In the genomic region with DNA sequence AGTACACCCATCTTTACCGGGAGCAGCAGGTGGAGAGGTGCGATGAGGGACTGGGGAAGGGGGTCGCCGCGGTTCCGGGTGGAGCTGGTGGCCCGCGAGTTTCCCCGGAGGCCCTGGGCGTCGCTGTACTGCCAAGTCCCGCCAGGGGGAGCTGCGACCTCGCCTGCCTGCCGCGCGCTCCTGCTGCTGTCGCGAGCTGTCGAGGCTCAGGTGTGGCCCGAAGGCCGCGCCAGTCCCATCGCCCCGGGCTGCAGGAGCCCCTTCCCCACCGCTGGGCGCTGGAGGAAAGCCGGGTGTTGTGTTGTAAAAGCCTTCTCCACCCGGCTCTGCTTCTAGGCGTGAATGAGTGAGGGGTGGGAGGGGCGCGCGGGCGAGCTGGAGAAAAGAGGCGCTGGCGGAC, we compare ENCODE assay signal across 8 mouse cellular contexts. TPM values are rescaled to one million over a fixed set of nuclear protein-coding genes. Genes with fewer than 3 reads are reported as not detected.
DNase-seq lines count a peak whose midpoint lies in the region; ATAC-seq and TF ChIP-seq lines count a peak whose summit lies in the region.

No protein-coding gene starts in this region.

- peak overlapping the region; percentile 19 for H3K4me2 ChIP-seq in embryonic facial prominence, embryonic 11.5 days (ENCODE audit: low read depth, low read length)
- peak overlapping the region; percentile 69 for H3K4me2 ChIP-seq in heart, embryonic 14.5 days (ENCODE audit: low read length)
- peak overlapping the region; percentile 56 for H3K4me2 ChIP-seq in kidney, postnatal 0 days (ENCODE audit: low read length)
- peak overlapping the region; percentile 69 for H3K4me2 ChIP-seq in lung, embryonic 15.5 days
- peak overlapping the region; percentile 64 for H3K4me2 ChIP-seq in neural tube, embryonic 15.5 days

- no peaks in the 10 kb centered on the region for H3K9me3 ChIP-seq in embryonic facial prominence, embryonic 11.5 days (replicated peaks; ENCODE audit: control insufficient read depth, low read length)
- H3K9me3 ChIP-seq in heart, embryonic 14.5 days (ENCODE audit: control insufficient read depth, low read length) = no peaks in the 10 kb centered on the region
- H3K9me3 ChIP-seq in kidney, postnatal 0 days (replicated peaks; ENCODE audit: low read length) = no peaks in the 10 kb centered on the region
- no peaks in the 10 kb centered on the region for H3K9me3 ChIP-seq in lung, embryonic 15.5 days
- H3K9me3 ChIP-seq in neural tube, embryonic 15.5 days (replicated peaks) = no peaks in the 10 kb centered on the region

- TF ChIP-seq CTCF in kidney, postnatal 0 days (IDR thresholded peaks at IDR 0.05; ENCODE audit: low read depth) = peak; percentile 88

- no peak overlapping the region for H3K9ac ChIP-seq in embryonic facial prominence, embryonic 11.5 days (replicated peaks; ENCODE audit: low read length)
- no peak overlapping the region for H3K9ac ChIP-seq in heart, embryonic 14.5 days (ENCODE audit: low read length)
- no peak overlapping the region for H3K9ac ChIP-seq in kidney, postnatal 0 days (ENCODE audit: low read depth, low read length)
- H3K9ac ChIP-seq in lung, embryonic 15.5 days = no peak overlapping the region
- no peak overlapping the region for H3K9ac ChIP-seq in neural tube, embryonic 15.5 days (replicated peaks)

- H3K4me3 ChIP-seq in embryonic facial prominence, embryonic 11.5 days (ENCODE audit: low read depth, low read length) = peak overlapping the region; percentile 9; the same call in 1 of the 2 replicates
- H3K4me3 ChIP-seq in heart, embryonic 14.5 days (ENCODE audit: control insufficient read depth in 1 of 2, insufficient read depth in 1 of 2, low read depth in 1 of 2, low read length in 2 of 2) = peak overlapping the region; percentile 37 to 41
- H3K4me3 ChIP-seq in kidney, postnatal 0 days (replicated peaks; ENCODE audit: low read depth, low read length) = peak overlapping the region; percentile 29
- peak overlapping the region; percentile 31 for H3K4me3 ChIP-seq in lung, embryonic 15.5 days
- H3K4me3 ChIP-seq in neural tube, embryonic 15.5 days (replicated peaks) = peak overlapping the region; percentile 37

- no peaks in the 10 kb centered on the region; the same call in 1 of the 2 replicates for H3K4me1 ChIP-seq in embryonic facial prominence, embryonic 11.5 days (ENCODE audit: control insufficient read depth, insufficient read depth, low read length)
- peaks cover 0 to 12% of the 10 kb centered on the region in 2 experiments; a peak in 2 of 4 replicates for H3K4me1 ChIP-seq in heart, embryonic 14.5 days (ENCODE audit: control insufficient read depth in 2 of 2, insufficient read depth in 2 of 2, low read length in 2 of 2)
- H3K4me1 ChIP-seq in kidney, postnatal 0 days (replicated peaks; ENCODE audit: insufficient read depth, low read length) = no peaks in the 10 kb centered on the region
- peaks cover 23% of the 10 kb centered on the region for H3K4me1 ChIP-seq in lung, embryonic 15.5 days
- H3K4me1 ChIP-seq in neural tube, embryonic 15.5 days = peaks cover 25% of the 10 kb centered on the region

- peak; percentile 78 to 83 for DNase-seq in CD8-positive naive resting alpha-beta T cell, adult 2 months (ENCODE audit: low read depth in 2 of 2, low spot score in 2 of 2)
- peak; percentile 77 for DNase-seq in adrenal gland, adult 2 months
- DNase-seq in embryonic facial prominence, embryonic 11.5 days (ENCODE audit: low spot score) = peak; percentile 85
- peak; percentile 71 for DNase-seq in kidney, postnatal 0 days (ENCODE audit: low spot score)
- DNase-seq in thymus, postnatal 25 days = peak; percentile 82

- no peak overlapping the region for H3K27ac ChIP-seq in embryonic facial prominence, embryonic 11.5 days (replicated peaks; ENCODE audit: low read depth, low read length)
- no peak overlapping the region for H3K27ac ChIP-seq in heart, embryonic 14.5 days (replicated peaks in 1 of 2; ENCODE audit: control insufficient read depth in 1 of 2, insufficient read depth in 1 of 2, low read depth in 2 of 2, low read length in 2 of 2)
- no peak overlapping the region for H3K27ac ChIP-seq in kidney, postnatal 0 days
- H3K27ac ChIP-seq in lung, embryonic 15.5 days = no peak overlapping the region
- H3K27ac ChIP-seq in neural tube, embryonic 15.5 days (replicated peaks) = no peak overlapping the region

- H3K27me3 ChIP-seq in embryonic facial prominence, embryonic 11.5 days (ENCODE audit: control insufficient read depth, insufficient read depth, low read length) = peaks cover 41% of the 10 kb centered on the region
- peaks cover 62% of the 10 kb centered on the region for H3K27me3 ChIP-seq in heart, embryonic 14.5 days (ENCODE audit: control insufficient read depth, insufficient read depth, low read length)
- H3K27me3 ChIP-seq in kidney, postnatal 0 days (ENCODE audit: insufficient read depth, low read length) = peaks cover 49% of the 10 kb centered on the region
- H3K27me3 ChIP-seq in lung, embryonic 15.5 days = peaks cover 63% of the 10 kb centered on the region
- peaks cover 69% of the 10 kb centered on the region for H3K27me3 ChIP-seq in neural tube, embryonic 15.5 days (replicated peaks)

- WGBS in embryonic facial prominence, embryonic 11.5 days = under 1% methylated on average over 35 of the region's 36 CpGs
- WGBS in heart, embryonic 14.5 days = under 1% methylated on average over 34 of the region's 36 CpGs
- WGBS in kidney, postnatal 0 days = under 1% methylated on average over 36 of the region's 36 CpGs
- WGBS in lung, embryonic 15.5 days = 0% methylated on average over 35 of the region's 36 CpGs
- under 1% methylated on average over 36 of the region's 36 CpGs for WGBS in neural tube, embryonic 15.5 days

- peak; percentile 73 for ATAC-seq in embryonic facial prominence, embryonic 11.5 days (replicated peaks; ENCODE audit: insufficient number of reproducible peaks, low FRiP score, low TSS enrichment, low read depth)
- ATAC-seq in heart, embryonic 14.5 days (ENCODE audit: insufficient number of reproducible peaks, insufficient read depth, low FRiP score, low read depth) = no peak
- ATAC-seq in kidney, postnatal 0 days (replicated peaks; ENCODE audit: low FRiP score, low read depth) = peak; percentile 64; the same call in 1 of the 2 replicates
- peak; percentile 67 for ATAC-seq in lung, embryonic 15.5 days (ENCODE audit: borderline replicate concordance, extremely low read depth, low FRiP score, low TSS enrichment)
- ATAC-seq in neural tube, embryonic 15.5 days (ENCODE audit: low FRiP score) = peak; percentile 82

- no peaks in the 10 kb centered on the region for H3K36me3 ChIP-seq in embryonic facial prominence, embryonic 11.5 days (replicated peaks; ENCODE audit: control insufficient read depth, insufficient read depth, low read depth, low read length)
- H3K36me3 ChIP-seq in heart, embryonic 14.5 days (ENCODE audit: control insufficient read depth, insufficient read depth, low read length) = no peaks in the 10 kb centered on the region
- no peaks in the 10 kb centered on the region for H3K36me3 ChIP-seq in kidney, postnatal 0 days (ENCODE audit: insufficient read depth, low read length)
- no peaks in the 10 kb centered on the region for H3K36me3 ChIP-seq in lung, embryonic 15.5 days
- no peaks in the 10 kb centered on the region for H3K36me3 ChIP-seq in neural tube, embryonic 15.5 days

RNA-seq across cellular contexts. Expression of gene Neurog2, which starts 7.6 kb away (rescaled TPM):
- not detected for total RNA-seq in adrenal gland, adult 2 months (2021)
- polyA plus RNA-seq in adrenal gland, adult 2 months (2012; rRNA removed) = not detected in 2 replicates
- polyA plus RNA-seq in embryonic facial prominence, embryonic 11.5 days (2014; fragmentation: Nextera tagmentation; extraction: Ambion mirVana) = 3.5 and 9.5 TPM in 2 replicates
- not detected in 2 replicates for polyA plus RNA-seq in heart, embryonic 14.5 days (2014; fragmentation: Nextera tagmentation; extraction: Ambion mirVana)
- polyA plus RNA-seq in kidney, postnatal 0 days (2015; fragmentation: Nextera tagmentation; extraction: Ambion mirVana) = not detected in 2 replicates
- polyA plus RNA-seq in lung, embryonic 15.5 days (2015; fragmentation: Nextera tagmentation; extraction: Ambion mirVana) = not detected in 2 replicates
- 1.8 and 2.8 TPM in 2 replicates for polyA plus RNA-seq in neural tube, embryonic 15.5 days (2015; fragmentation: Nextera tagmentation; extraction: Ambion mirVana)

Comparison
In these comparisons a context has a peak if more than half of its experiments do, and no peak if none do; other contexts are left out.
1. H3K4me2 ChIP-seq: peak in every context shown above with its lines; median percentile 69 in heart, embryonic 14.5 days; 69 in lung, embryonic 15.5 days; 64 in neural tube, embryonic 15.5 days; 56 in kidney, postnatal 0 days; 19 in embryonic facial prominence, embryonic 11.5 days.